ENCODE assay signal across 23 mouse cellular contexts in genomic region chr11:75727168-75727567, GRCm38 (mm10). TPM values are rescaled to one million over a fixed set of nuclear protein-coding genes. Genes with fewer than 3 reads are reported as not detected.
DNase-seq lines count a peak whose midpoint lies in the region; ATAC-seq and TF ChIP-seq lines count a peak whose summit lies in the region.
"Had no signal": no experiment of that assay in that cellular context is flagged by ENCODE, and none has a peak within 500 bp of the region (broad histone marks: within the 10 kb centered on the region; RNA-seq: fewer than 3 reads in every experiment).

No protein-coding gene starts in this region.

- no peak overlapping the region for H3K4me3 ChIP-seq in heart, embryonic 10.5 days
- H3K4me3 ChIP-seq in heart, embryonic 12.5 days = no peak overlapping the region
- no peak overlapping the region for H3K4me3 ChIP-seq in MEL (ENCODE audit: control insufficient read depth in 1 of 2, insufficient read depth in 1 of 2, low read depth in 2 of 2, low read length in 2 of 2)
- H3K4me3 ChIP-seq in forebrain, embryonic 14.5 days (ENCODE audit: low read depth, low read length) = no peak overlapping the region

- H3K9ac ChIP-seq in heart, embryonic 12.5 days = no peak overlapping the region
- H3K9ac ChIP-seq in MEL (ENCODE audit: control insufficient read depth, low read depth, low read length, poor library complexity, severe bottlenecking) = no peak overlapping the region
- no peak overlapping the region for H3K9ac ChIP-seq in forebrain, embryonic 14.5 days (ENCODE audit: low read length)

- no peak overlapping the region for H3K27ac ChIP-seq in heart, embryonic 10.5 days
- no peak overlapping the region for H3K27ac ChIP-seq in heart, embryonic 12.5 days (ENCODE audit: poor library complexity, severe bottlenecking)
- H3K27ac ChIP-seq in MEL (ENCODE audit: control insufficient read depth, low read depth, low read length) = no peak overlapping the region
- no peak overlapping the region for H3K27ac ChIP-seq in forebrain, embryonic 14.5 days (ENCODE audit: low read depth, low read length)

- no peaks in the 10 kb centered on the region for H3K79me2 ChIP-seq in MEL (ENCODE audit: control insufficient read depth, insufficient read depth, low read length, poor library complexity)

- TF ChIP-seq CTCF in MEL (IDR thresholded peaks at IDR 0.05 in 2 of 3, conservative IDR thresholded peaks at IDR 0.05 in 1 of 3; ENCODE audit: control insufficient read depth in 1 of 3, insufficient read depth in 1 of 3, low read depth in 2 of 3, low read length in 3 of 3, poor library complexity in 1 of 3, severe bottlenecking in 1 of 3) = no peak

- TF ChIP-seq EP300 in MEL (IDR thresholded peaks at IDR 0.05; ENCODE audit: low read depth in 1 of 2, low read length in 2 of 2) = peak in 1 of 2 experiments; percentile 50; a peak in 1 of 4 replicates

- no peak overlapping the region for H3K4me2 ChIP-seq in heart, embryonic 12.5 days
- no peak overlapping the region for H3K4me2 ChIP-seq in forebrain, embryonic 14.5 days (ENCODE audit: low read length)

- H3K27me3 ChIP-seq in heart, embryonic 10.5 days (ENCODE audit: insufficient read depth, poor library complexity, severe bottlenecking) = no peaks in the 10 kb centered on the region
- H3K27me3 ChIP-seq in heart, embryonic 12.5 days (replicated peaks) = no peaks in the 10 kb centered on the region
- H3K27me3 ChIP-seq in MEL (ENCODE audit: control insufficient read depth in 1 of 2, insufficient read depth in 2 of 2, low read length in 2 of 2) = no peaks in the 10 kb centered on the region
- H3K27me3 ChIP-seq in forebrain, embryonic 14.5 days (replicated peaks; ENCODE audit: control insufficient read depth, insufficient read depth, low read length) = no peaks in the 10 kb centered on the region
- H3K27me3 ChIP-seq: CH12.LX, Patski had no signal

- H3K36me3 ChIP-seq in heart, embryonic 10.5 days = no peaks in the 10 kb centered on the region
- H3K36me3 ChIP-seq in heart, embryonic 12.5 days = no peaks in the 10 kb centered on the region
- H3K36me3 ChIP-seq in MEL (ENCODE audit: control insufficient read depth in 1 of 2, insufficient read depth in 2 of 2, low read length in 2 of 2) = peaks cover 0 to 3% of the 10 kb centered on the region in 2 experiments; a peak in 2 of 4 replicates
- H3K36me3 ChIP-seq in forebrain, embryonic 14.5 days (ENCODE audit: control insufficient read depth, insufficient read depth, low read length) = no peaks in the 10 kb centered on the region
- H3K36me3 ChIP-seq: G1E had no signal

- no peak for ATAC-seq in heart, embryonic 12.5 days (ENCODE audit: insufficient number of reproducible peaks, low FRiP score)
- peak; percentile 50; the same call in 1 of the 2 replicates for ATAC-seq in granulocyte monocyte progenitor cell, adult 5-6 weeks (replicated peaks; ENCODE audit: poor library complexity, severe bottlenecking)
- 0 out of 2 replicates have a peak, but pooled peaks have one; percentile 14 for ATAC-seq in megakaryocyte progenitor cell, adult 5-6 weeks (replicated peaks; ENCODE audit: poor library complexity)
- no peak for ATAC-seq in forebrain, embryonic 14.5 days
- ATAC-seq: activated CD4-positive, CD25-positive, alpha-beta regulatory T cell, adult 4 months; CD4-positive, CD25-positive, alpha-beta regulatory T cell, adult 4 months; Patski had no signal

- peaks cover 21% of the 10 kb centered on the region for H3K4me1 ChIP-seq in heart, embryonic 10.5 days
- H3K4me1 ChIP-seq in heart, embryonic 12.5 days (replicated peaks) = peaks cover 14% of the 10 kb centered on the region
- H3K4me1 ChIP-seq in MEL (ENCODE audit: control insufficient read depth in 1 of 2, insufficient read depth in 2 of 2, low read length in 2 of 2) = peaks cover 2 to 11% of the 10 kb centered on the region in 2 experiments
- peaks cover 6% of the 10 kb centered on the region for H3K4me1 ChIP-seq in forebrain, embryonic 14.5 days (ENCODE audit: control insufficient read depth, insufficient read depth, low read length)

- 63% methylated on average over 2 of the region's 2 CpGs for WGBS in heart, embryonic 10.5 days
- 65% methylated on average over 2 of the region's 2 CpGs for WGBS in heart, embryonic 12.5 days
- WGBS in forebrain, embryonic 14.5 days = 73% methylated on average over 2 of the region's 2 CpGs

- peak; percentile 56 for DNase-seq in heart, embryonic 10.5 days (ENCODE audit: low spot score)
- peak; percentile 58 for DNase-seq in MEL (ENCODE audit: low read depth, low spot score)
- no peak for DNase-seq in forebrain, embryonic 14.5 days (ENCODE audit: low spot score)
- no peak for DNase-seq in left cerebral cortex, adult 8-10 months (ENCODE audit: low spot score in 2 of 2)
- no peak for DNase-seq in spleen, postnatal 4 days (ENCODE audit: low spot score in 2 of 2)
- DNase-seq: adrenal gland, adult 2 months; adrenal gland, adult 8-10 months; adrenal gland, postnatal 10 days; adrenal gland, postnatal 14 days; adrenal gland, postnatal 25 days; adrenal gland, postnatal 36 days; B cell, adult 2 months; cerebellum, adult 11 months; cerebellum, adult 11-12 months; cerebellum, adult 18-20 months had no signal

- TF ChIP-seq POLR2A in MEL (IDR thresholded peaks at IDR 0.05; ENCODE audit: control insufficient read depth in 1 of 2, insufficient read depth in 1 of 2, low read depth in 1 of 2, low read length in 2 of 2, poor library complexity in 1 of 2) = no peak

- H3K9me3 ChIP-seq in heart, embryonic 10.5 days = no peaks in the 10 kb centered on the region
- no peaks in the 10 kb centered on the region for H3K9me3 ChIP-seq in heart, embryonic 12.5 days (replicated peaks)
- H3K9me3 ChIP-seq in MEL (replicated peaks; ENCODE audit: insufficient read depth, low read length) = no peaks in the 10 kb centered on the region
- H3K9me3 ChIP-seq in forebrain, embryonic 14.5 days (replicated peaks; ENCODE audit: control insufficient read depth, low read length) = no peaks in the 10 kb centered on the region
- H3K9me3 ChIP-seq: G1E had no signal

- TF ChIP-seq RAD21 in MEL (IDR thresholded peaks at IDR 0.05; ENCODE audit: low read depth, low read length) = no peak

TF ChIP-seq in MEL, 35 proteins besides CTCF, POLR2A, EP300 and RAD21:
- no peak for TF ChIP-seq NELFE (IDR thresholded peaks at IDR 0.05; ENCODE audit: low read depth, low read length)
- no peak for TF ChIP-seq MYB (IDR thresholded peaks at IDR 0.05; ENCODE audit: low read depth, low read length)
- TF ChIP-seq TCF12 (IDR thresholded peaks at IDR 0.05; ENCODE audit: low read depth, low read length) = no peak
- no peak for TF ChIP-seq ETS1 (IDR thresholded peaks at IDR 0.05; ENCODE audit: low read depth, low read length)
- TF ChIP-seq SMC3 (IDR thresholded peaks at IDR 0.05; ENCODE audit: low read depth, low read length) = no peak
- no peak for TF ChIP-seq USF2 (IDR thresholded peaks at IDR 0.05; ENCODE audit: borderline replicate concordance in 1 of 2, insufficient read depth in 1 of 2, low read depth in 1 of 2, low read length in 2 of 2)
- TF ChIP-seq GATA1 (IDR thresholded peaks at IDR 0.05; ENCODE audit: low read depth, low read length) = no peak
- TF ChIP-seq ZMIZ1 (IDR thresholded peaks at IDR 0.05; ENCODE audit: low read depth, low read length) = no peak
- TF ChIP-seq POLR2AphosphoS5 (IDR thresholded peaks at IDR 0.05; ENCODE audit: borderline replicate concordance, low read depth, low read length) = no peak
- no peak for TF ChIP-seq ZKSCAN1 (IDR thresholded peaks at IDR 0.05; ENCODE audit: low read depth, low read length)
- no peak for TF ChIP-seq SIN3A (IDR thresholded peaks at IDR 0.05; ENCODE audit: low read length)

RNA-seq across cellular contexts. Expression of gene Ywhae, which starts 5.5 kb away (rescaled TPM):
- 870 and 941 TPM in 2 replicates for polyA plus RNA-seq in heart, embryonic 10.5 days (2016; fragmentation: Nextera tagmentation; extraction: Ambion mirVana)
- 842 and 863 TPM in 2 replicates for polyA plus RNA-seq in heart, embryonic 12.5 days (2016; fragmentation: Nextera tagmentation; extraction: Ambion mirVana)
- 303 and 356 TPM in 2 replicates for total RNA-seq in MEL (2012; rRNA removed)
- 100 to 1,000 TPM; 755 to 855 TPM for polyA plus RNA-seq in MEL (2012; ENCODE audit: insufficient read depth in 1 of 2, insufficient read length in 2 of 2, low read depth in 1 of 2, low replicate concordance in 2 of 2, missing spikeins in 1 of 2)
- 470 and 493 TPM in 2 replicates for total RNA-seq in granulocyte monocyte progenitor cell, adult 5-6 weeks (2014; fragmentation: Nextera tagmentation)
- 364 and 374 TPM in 2 replicates for total RNA-seq in granulocyte monocyte progenitor cell, adult 5-6 weeks (2017)
- total RNA-seq in megakaryocyte progenitor cell, adult 5-6 weeks (2015) = 610 and 625 TPM in 2 replicates
- 325 and 442 TPM in 2 replicates for total RNA-seq in megakaryocyte progenitor cell, adult 5-6 weeks (2017)
- polyA plus RNA-seq in forebrain, embryonic 14.5 days (2014; fragmentation: Nextera tagmentation; extraction: Ambion mirVana) = 1,444 and 1,603 TPM in 2 replicates
- total RNA-seq in left cerebral cortex, adult 8-10 months (2022) = 1,000 to 10,000 TPM; 1,072 to 1,190 (median 1,127) TPM

RNA-seq across cellular contexts. Expression of gene Crk, which starts 48.1 kb away (rescaled TPM):
- 110 and 113 TPM in 2 replicates for polyA plus RNA-seq in heart, embryonic 10.5 days (2016; fragmentation: Nextera tagmentation; extraction: Ambion mirVana)
- 110 and 111 TPM in 2 replicates for polyA plus RNA-seq in heart, embryonic 12.5 days (2016; fragmentation: Nextera tagmentation; extraction: Ambion mirVana)
- 68.0 and 68.4 TPM in 2 replicates for total RNA-seq in MEL (2012; rRNA removed)
- polyA plus RNA-seq in MEL (2012; ENCODE audit: insufficient read depth in 1 of 2, insufficient read length in 2 of 2, low read depth in 1 of 2, low replicate concordance in 2 of 2, missing spikeins in 1 of 2) = 10 to 100 TPM; 33.8 to 66.2 TPM
- total RNA-seq in granulocyte monocyte progenitor cell, adult 5-6 weeks (2014; fragmentation: Nextera tagmentation) = 23.8 and 31.7 TPM in 2 replicates
- 33.2 and 38.1 TPM in 2 replicates for total RNA-seq in granulocyte monocyte progenitor cell, adult 5-6 weeks (2017)
- total RNA-seq in megakaryocyte progenitor cell, adult 5-6 weeks (2015) = 32.0 and 32.6 TPM in 2 replicates
- 28.4 and 40.0 TPM in 2 replicates for total RNA-seq in megakaryocyte progenitor cell, adult 5-6 weeks (2017)
- polyA plus RNA-seq in forebrain, embryonic 14.5 days (2014; fragmentation: Nextera tagmentation; extraction: Ambion mirVana) = 105 and 109 TPM in 2 replicates
- total RNA-seq in left cerebral cortex, adult 8-10 months (2022) = 100 to 1,000 TPM; 108 to 117 (median 112) TPM

Comparison
In these comparisons a context has a peak if more than half of its experiments do, and no peak if none do; other contexts are left out.
1. DNase-seq: peak in heart, embryonic 10.5 days (single experiment) and MEL (single experiment); none in forebrain, embryonic 14.5 days (single experiment), left cerebral cortex, adult 8-10 months (0 of 2) and spleen, postnatal 4 days (0 of 2).
2. ATAC-seq: peak in granulocyte monocyte progenitor cell, adult 5-6 weeks (single experiment) and megakaryocyte progenitor cell, adult 5-6 weeks (single experiment); none in heart, embryonic 12.5 days (single experiment) and forebrain, embryonic 14.5 days (single experiment).